Mouse (Mus musculus) layer of hippocampus, adult 2 months (tissue): ENCODE measurements around the gene Pth2. TPM values are rescaled to one million over a fixed set of nuclear protein-coding genes. Genes with fewer than 3 reads are reported as not detected.

ENCODE experiments used
- DNase-seq, 2 experiments: peaks; one replicate each; pipeline ENCODE4 v3.0.0; 2022; ENCODE audit warnings: low spot score in 2 of 2
- H3K27ac ChIP-seq: fragments of 200-600 bp; 2 replicates; pipeline ENCODE4 v1.8.1; 2022
- H3K4me3 ChIP-seq: fragments of 200-600 bp; 2 replicates; pipeline ENCODE4 v1.8.1; 2022; ENCODE audit warnings: mild to moderate bottlenecking
- CTCF ChIP-seq: fragments of 200-600 bp; conservative IDR thresholded peaks from 2 replicates; pipeline ENCODE4 v1.8.1; 2022; ENCODE audit warnings: antibody characterized with exemption, mild to moderate bottlenecking, moderate library complexity
- total RNA-seq, 2 experiments: library from RNA; stranded (reverse); gene quantifications; 2 replicates each; pipeline ENCODE4 v1.2.3; 2021

Gene Pth2
- total RNA-seq, 2 experiments from 2014 or later = not detected

DNA sequence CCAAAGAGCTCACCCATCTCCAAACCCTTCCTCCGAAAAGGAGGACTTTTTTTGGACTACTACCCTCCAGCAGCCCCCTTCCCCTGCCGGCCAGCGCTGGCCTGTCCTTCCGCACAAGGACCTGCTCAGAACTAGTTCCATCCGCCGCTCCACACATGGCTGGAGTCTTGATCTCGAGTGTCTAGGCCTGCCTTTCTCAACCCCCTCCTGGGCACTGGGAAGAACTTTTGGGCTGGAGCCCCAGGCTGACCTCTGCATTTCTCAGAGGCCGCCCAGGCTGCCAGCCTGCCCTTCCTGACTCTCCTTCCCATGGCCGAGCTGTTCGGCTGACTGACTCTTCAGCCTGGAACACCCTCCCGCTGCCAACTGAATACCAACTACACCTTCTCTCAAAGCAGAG is 1.8 kb downstream of the Pth2 start:
- Histone ChIP-seq H3K27ac (peak overlapping the region; percentile 58), H3K4me3 (peak overlapping the region; percentile 50)
- no peak for DNase-seq
- TF ChIP-seq CTCF = no peak; the same call in 1 of the 2 replicates

DNA sequence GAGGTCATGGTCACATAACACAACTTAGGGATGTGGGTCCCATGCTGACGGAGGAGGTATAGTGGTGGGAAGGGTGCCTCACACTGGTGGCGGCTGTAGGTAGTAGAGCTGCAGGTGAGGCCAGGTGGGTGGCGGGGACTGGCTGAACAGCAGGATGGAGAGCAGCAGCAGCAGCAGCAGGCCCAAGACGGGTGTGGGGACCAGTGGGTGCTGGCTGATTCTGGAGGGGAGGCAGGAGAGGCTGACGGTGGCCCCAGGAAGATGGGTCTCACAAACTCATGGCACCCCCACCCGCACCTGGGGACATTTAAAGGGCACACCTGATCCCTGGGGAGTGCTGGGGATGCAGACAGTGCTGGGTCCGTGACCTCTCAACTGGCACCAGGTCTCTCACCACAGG is 2.9 kb downstream of the Pth2 start:
- no peak overlapping the region for H3K27ac ChIP-seq
- no peak for DNase-seq
- TF ChIP-seq CTCF = no peak
- H3K4me3 ChIP-seq = no peak overlapping the region

DNA sequence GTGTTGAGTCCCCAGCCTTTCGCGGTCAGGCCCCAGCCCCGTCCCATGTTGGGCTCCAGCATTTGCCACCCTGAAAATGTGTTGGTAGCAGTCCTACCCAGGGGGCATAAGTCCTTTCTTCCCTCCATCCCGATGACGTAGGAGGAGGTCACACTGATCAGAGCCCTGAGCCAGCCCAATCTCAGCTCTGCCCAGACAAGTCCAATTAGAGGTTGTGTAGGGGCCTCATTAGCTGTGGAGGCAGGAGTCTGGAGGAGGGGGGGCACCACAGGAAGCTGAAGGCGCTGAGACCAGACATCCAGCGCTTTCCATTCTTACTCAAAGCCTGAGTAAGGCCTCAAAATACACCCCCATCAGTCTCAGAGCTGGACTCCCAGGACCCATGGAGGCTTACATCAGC is 5.1 kb downstream of the Pth2 start:
- DNase-seq = no peak
- no peak for TF ChIP-seq CTCF
- H3K27ac ChIP-seq = no peak overlapping the region
- H3K4me3 ChIP-seq = no peak overlapping the region

DNA sequence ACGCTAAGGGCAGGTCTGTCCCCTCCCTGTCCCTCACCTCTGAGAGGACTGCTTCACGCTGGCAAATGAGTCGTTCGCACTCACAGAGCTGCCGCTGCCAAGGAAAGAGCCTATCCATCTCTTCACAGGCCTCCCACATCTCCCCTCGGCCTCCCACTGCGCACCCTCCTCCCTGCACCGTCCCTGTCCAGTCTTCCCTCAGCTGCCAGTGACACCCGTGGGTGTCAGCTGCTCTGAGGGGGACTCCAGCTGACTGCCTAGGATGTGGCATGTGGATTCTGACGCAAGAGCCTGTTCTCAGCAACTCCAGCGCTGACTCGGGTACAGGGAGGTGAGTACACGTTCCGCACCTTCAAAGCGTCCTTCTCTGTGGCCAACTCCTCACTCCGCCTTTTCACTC is 8.8 kb downstream of the Pth2 start:
- no peak for DNase-seq
- TF ChIP-seq CTCF = no peak
- no peak overlapping the region for H3K27ac ChIP-seq
- no peak overlapping the region for H3K4me3 ChIP-seq

DNA sequence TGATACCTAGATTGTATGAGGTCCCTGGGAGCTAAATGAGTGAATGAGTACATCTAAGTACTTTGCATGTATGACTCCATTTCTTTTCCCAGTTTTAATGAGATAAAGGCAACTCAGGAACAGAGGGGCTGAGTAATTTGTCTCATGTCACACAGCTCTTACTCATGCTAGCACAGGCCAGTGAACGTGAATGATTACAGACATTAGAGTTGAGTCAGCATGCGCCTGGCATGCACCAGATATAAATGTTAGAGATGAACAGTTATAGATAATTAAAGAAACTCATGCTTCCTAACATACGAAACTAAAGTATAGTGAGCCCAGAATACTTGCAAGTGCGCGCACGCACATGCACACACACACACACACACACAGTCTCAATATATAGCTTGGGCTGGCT is 9.4 kb downstream of the Pth2 start:
- no peak for TF ChIP-seq CTCF
- H3K27ac ChIP-seq = no peak overlapping the region
- no peak overlapping the region for H3K4me3 ChIP-seq
- no peak for DNase-seq

DNA sequence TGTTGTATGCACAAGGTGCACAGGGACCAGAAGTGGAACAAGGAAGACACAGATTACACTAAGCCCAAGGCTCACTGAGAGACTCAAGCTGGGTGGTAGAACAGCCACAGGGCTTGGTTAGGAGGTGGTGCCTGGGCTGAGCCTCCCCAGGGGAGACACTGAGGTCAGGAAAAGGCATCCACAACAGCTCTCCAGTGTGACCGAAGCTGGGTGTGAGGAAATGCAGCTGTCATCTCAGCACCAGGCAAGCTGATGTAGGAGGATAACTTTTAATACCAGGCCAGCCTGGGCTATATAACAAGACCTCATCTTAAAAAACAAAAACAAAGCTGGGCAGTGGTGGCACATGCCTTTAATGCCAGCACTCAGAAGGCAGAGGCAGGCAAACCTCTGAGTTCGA is 10.4 kb downstream of the Pth2 start:
- Histone ChIP-seq H3K27ac (no peak overlapping the region), H3K4me3 (no peak overlapping the region)
- no peak for DNase-seq
- no peak for TF ChIP-seq CTCF

DNA sequence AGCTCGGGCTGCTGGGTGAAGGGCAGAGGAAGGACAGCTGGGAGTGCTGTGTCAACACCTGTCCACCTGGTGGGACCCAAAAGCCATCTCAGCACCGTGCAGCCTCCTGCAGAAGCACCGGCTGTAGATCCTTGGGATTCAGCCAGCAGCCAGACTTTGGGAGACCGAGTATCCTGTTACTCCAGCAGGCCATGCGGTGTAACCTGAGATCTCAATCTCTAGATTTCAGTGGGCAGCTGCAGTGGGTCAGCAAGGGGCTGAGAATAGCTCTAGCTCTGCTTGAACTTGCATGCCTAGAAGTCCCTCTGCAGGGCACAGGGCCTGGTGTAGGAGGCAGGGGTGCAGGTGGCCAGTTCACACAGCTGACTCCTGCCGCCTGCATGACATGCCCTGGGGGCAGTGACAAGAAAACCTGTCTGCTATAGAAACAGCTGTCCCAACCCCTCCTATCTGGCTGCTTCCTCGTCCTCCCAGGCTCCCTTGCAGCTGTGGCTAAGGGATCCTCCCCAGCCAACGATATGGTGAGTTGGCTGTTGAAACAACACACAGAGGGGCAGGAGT is 11.1 kb downstream of the Pth2 start:
- DNase-seq = no peak
- TF ChIP-seq CTCF = no peak
- no peak overlapping the region for H3K4me3 ChIP-seq
- H3K27ac ChIP-seq = no peak overlapping the region

DNA sequence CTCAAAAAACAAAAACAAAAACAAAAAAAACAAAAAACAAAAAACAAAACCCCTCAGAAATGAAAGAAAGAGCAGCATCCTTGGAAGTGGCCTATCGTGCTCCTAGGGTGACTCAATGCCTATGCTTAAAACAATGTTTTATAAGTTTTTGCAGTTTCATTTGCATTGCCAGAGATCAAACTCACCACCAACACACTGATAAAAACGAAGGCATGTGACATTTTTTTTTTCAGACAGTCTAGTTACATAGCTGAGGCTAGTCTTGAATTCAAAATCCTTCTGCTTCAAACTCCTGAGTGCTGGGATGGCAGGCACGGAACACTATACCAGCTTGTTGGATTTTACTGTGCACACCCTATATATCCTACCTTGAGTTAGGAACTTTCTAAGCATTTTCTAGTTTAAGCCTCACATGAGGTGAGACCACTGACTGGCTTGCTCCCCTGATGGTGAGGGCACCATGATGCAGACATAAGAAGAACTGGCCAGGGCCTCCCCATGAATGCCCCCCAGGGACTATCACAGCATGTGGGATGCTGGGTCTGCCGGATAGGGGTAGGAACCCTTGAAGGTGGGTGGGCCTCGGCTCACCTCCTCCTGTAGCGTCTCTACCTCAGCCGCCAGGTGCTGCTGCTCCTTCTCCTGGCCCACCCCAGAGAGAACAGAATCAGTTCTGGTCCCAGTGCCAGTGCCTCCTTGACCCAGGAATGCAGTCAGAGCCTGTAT is 12.0 kb downstream of the Pth2 start:
- no peak for TF ChIP-seq CTCF
- Histone ChIP-seq H3K27ac (no peak overlapping the region), H3K4me3 (no peak overlapping the region)
- no peak for DNase-seq

DNA sequence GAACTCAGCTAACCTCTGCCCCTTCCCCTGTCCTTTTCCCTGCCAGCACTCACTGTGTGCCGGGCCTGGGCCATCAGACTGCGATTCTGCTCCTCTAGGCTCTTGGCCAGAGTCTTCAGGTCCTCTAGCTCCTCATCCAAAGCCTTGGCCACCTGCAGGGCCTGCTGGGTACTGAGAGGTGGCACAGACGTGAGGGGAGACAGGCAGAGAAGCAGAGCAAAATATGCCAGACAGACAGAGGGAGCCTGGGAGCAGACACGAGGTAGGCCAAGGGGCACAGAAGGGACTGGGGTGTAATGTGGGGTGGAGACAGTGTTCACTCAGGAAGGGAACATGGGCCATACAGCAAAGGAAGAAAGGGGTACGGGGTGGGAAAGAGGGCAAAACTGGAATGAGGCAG is 12.6 kb downstream of the Pth2 start:
- no peak overlapping the region for H3K4me3 ChIP-seq
- DNase-seq = no peak
- no peak overlapping the region for H3K27ac ChIP-seq
- 0 out of 2 replicates have a peak, but pooled peaks have one; percentile 17 for TF ChIP-seq CTCF

DNA sequence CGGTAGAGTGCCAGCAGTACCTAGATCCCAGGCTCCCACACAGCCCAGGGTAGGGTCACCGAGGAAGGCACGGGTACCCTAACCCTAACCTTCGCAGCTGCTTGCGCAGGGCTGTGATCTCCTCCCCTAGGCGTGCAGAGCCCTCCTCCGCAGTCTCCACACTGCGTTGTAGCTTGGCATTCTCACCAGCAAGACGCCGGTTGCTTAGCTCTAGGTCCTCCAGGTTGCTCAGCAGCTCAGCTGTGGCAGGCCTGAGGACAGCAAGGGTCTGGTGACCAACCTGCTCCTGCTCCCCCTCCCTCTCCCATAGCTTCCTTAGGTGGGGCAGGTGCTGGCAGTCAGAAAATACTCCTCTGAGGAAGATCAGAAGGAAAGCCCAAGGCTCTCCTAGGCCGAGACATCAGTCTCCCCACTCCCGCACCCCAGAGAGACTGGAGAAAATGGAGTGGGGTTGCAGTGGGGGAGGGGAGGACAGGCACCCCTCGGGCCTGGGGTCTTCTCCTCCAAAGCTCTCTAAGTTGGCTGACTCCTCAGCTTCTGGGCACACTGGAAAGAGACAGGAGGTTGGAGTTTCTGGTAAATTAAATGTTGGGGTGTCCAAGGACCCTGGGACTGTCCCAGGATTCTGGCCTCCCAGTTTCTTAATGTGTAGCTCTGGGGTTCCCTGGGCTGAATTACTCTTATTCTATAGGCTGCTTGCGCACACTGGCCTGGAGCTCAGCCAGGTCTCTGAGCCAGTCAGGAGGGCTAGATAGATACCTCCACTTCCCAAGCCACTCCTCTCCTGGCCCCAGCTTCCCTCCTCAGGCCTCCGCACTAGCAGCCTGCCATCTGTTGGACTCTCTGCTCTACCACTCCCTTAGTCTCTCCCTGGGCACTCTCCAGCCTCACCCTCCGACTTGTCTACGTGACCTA is 13.3 kb downstream of the Pth2 start:
- Histone ChIP-seq H3K4me3 (no peak overlapping the region), H3K27ac (no peak overlapping the region)
- no peak for TF ChIP-seq CTCF
- no peak for DNase-seq

DNA sequence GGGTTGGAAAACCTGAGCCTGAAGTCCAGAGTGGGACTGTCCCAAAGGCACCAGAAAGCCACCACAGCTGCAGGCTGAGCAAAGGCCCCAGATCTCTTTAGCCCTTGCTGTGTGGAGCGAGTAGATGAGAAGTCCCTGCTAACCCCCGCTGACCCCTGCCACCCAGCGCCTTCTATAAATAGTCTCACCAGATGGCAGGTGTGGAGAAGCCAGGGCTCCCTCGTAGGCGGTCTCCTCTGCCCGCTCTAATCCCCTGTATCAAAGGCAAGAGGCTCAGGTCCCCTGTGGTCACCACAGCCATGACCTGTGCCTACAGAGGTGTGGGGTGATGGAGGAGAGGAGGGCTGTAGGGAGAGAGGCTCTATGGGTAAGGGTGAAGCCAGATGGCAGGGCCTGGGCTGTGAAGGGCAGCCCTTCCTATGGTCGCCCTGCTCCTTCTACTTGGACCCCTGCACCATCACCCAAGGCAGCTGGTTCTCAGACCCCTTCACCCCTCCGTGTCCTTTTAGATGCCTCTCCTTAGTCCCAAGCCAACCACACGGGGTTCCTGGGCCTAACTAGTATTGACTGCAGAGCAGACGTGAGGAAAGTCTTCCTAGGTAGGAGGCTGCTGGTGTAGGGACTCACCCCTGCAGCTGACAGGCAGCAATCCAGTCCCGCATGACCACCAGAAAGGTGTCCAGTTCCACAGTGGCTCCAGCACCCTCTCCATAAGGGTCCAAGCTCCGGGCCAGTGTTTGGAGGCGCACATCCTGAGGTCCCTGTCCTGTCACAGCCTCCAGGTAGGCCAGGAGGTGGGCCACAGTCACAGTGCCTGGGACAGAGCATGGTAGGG is 14.8 kb downstream of the Pth2 start:
- no peak overlapping the region for H3K4me3 ChIP-seq
- DNase-seq = no peak
- TF ChIP-seq CTCF = no peak
- no peak overlapping the region for H3K27ac ChIP-seq

DNA sequence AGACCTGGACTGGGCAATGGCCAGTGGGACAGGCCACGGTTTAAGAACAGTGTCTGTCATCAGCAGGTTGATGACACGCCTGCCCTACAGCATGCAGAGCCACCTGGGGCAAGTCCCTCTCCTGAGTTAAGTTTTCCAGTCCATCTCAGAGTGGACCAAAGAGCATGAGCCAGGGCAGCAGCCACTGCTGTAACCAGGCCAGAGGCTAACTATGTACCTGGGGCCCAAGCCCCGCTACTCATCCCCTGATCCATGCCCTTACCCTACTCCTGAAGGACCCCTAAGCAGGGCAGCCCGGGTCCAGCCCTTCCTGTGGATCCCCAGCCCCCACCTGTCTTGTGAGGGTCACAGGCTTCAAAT is 15.4 kb downstream of the Pth2 start:
- no peak overlapping the region for H3K27ac ChIP-seq
- no peak for TF ChIP-seq CTCF
- no peak for DNase-seq
- no peak overlapping the region for H3K4me3 ChIP-seq

DNA sequence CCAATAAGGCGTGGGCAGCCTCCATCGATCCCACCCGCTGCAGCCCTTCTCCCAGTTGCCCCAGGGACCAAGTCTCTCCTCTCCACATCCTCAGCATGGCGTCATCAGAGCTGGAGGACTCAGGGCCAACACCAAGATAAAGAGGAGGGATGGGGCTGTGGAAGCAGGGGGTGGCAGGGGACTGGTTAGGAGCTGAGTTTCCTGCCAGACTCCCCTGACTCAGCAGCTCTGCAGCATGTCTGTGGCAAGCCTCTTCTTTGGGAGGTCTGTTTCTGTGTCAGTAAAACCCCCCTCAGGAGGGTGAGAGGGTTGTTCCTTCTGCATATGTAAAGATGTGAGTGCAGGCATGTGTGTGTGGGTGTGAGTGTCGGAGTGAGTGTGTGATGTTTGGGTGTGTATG is 16.2 kb downstream of the Pth2 start:
- H3K27ac ChIP-seq = no peak overlapping the region
- TF ChIP-seq CTCF = no peak
- H3K4me3 ChIP-seq = no peak overlapping the region
- no peak for DNase-seq
